Mouse (Mus musculus) forebrain, embryonic 16.5 days (tissue): ENCODE data around the gene Ttpal. TPM values are rescaled to one million over a fixed set of nuclear protein-coding genes. Genes with fewer than 3 reads are reported as not detected.
"Not testable (repeated sequence)": the region's sequence is repeated elsewhere in the genome, so short reads cannot be mapped to it uniquely, and the experiment has no call there.

ENCODE experiments used
- ATAC-seq: fragments of 200-750 bp; cut with Nextera tagmentation; 2 replicates; pipeline ENCODE4 v1.8.0; 2017; ENCODE audit warnings: mild to moderate bottlenecking, moderate library complexity
- H3K27ac ChIP-seq: fragments of 300-500 bp; sonication (generic); 2 replicates; pipeline ENCODE4 v1.5.1; 2014; ENCODE audit warnings: low read length, control low read depth
- H3K27me3 ChIP-seq: fragments of 300-500 bp; sonication (generic); replicated peaks from 2 replicates; pipeline ENCODE4 v1.6.1; 2014; ENCODE audit warnings: low read length; ENCODE audit not compliant: control insufficient read depth, insufficient read depth
- H3K36me3 ChIP-seq: fragments of 300-500 bp; sonication (generic); 2 replicates; pipeline ENCODE4 v1.6.1; 2014; ENCODE audit not compliant: control insufficient read depth, insufficient read depth
- H3K4me1 ChIP-seq: fragments of 300-500 bp; sonication (generic); replicated peaks from 2 replicates; pipeline ENCODE4 v1.6.1; 2014; ENCODE audit warnings: low read length; ENCODE audit not compliant: control insufficient read depth, insufficient read depth
- H3K4me2 ChIP-seq: fragments of 300-500 bp; sonication (generic); 2 replicates; pipeline ENCODE4 v1.6.1; 2014; ENCODE audit warnings: mild to moderate bottlenecking, low read length, control low read depth
- H3K4me3 ChIP-seq: fragments of 300-500 bp; sonication (generic); replicated peaks from 2 replicates; pipeline ENCODE4 v1.5.1; 2014; ENCODE audit warnings: mild to moderate bottlenecking, low read length, control low read depth
- H3K9ac ChIP-seq: fragments of 300-500 bp; sonication (generic); replicated peaks from 2 replicates; pipeline ENCODE4 v1.6.1; 2014; ENCODE audit warnings: low read depth, low read length, control low read depth
- H3K9me3 ChIP-seq: fragments of 300-500 bp; sonication (generic); 2 replicates; pipeline ENCODE4 v1.6.1; 2016; ENCODE audit warnings: low read length; ENCODE audit not compliant: control insufficient read depth
- WGBS: fragments of 180-500 bp; shearing (Covaris S2); extraction: QIAGEN DNeasy Blood & Tissue Kit; methylation state at CpG from one replicate; pipeline ENCODE4 v1.1.7; 2014; 5-methylcytosine and 5-hydroxymethylcytosine counted together
- polyA plus RNA-seq: library from polyadenylated mRNA; unstranded; fragments of >200 nt; fragmentation: Nextera tagmentation; extraction: Ambion mirVana; gene quantifications from 2 replicates; pipeline ENCODE4 v1.2.1, GENCODE M21; 2015

Gene Ttpal
- polyA plus RNA-seq, 1 experiment from 2014 or later, result 44.1 TPM

- peaks cover 25% of the 10 kb centered on the region for H3K36me3 ChIP-seq
- 93% methylated on average over 4 of the region's 4 CpGs for WGBS
- H3K9me3 ChIP-seq, result no peaks in the 10 kb centered on the region
- no peak for ATAC-seq
- H3K27ac ChIP-seq, result no peak overlapping the region
- H3K4me2 ChIP-seq, result no peak overlapping the region
- no peaks in the 10 kb centered on the region for H3K27me3 ChIP-seq
- H3K4me1 ChIP-seq, result no peaks in the 10 kb centered on the region
- H3K4me3 ChIP-seq, result no peak overlapping the region
- no peak overlapping the region for H3K9ac ChIP-seq
Measured at GRCm38 (mm10) chr2:163615906-163616651, 14.0 kb downstream of the Ttpal start.

- no peaks in the 10 kb centered on the region for H3K9me3 ChIP-seq
- no peak overlapping the region for H3K9ac ChIP-seq
- WGBS, result 82% methylated on average over 3 of the region's 3 CpGs
- H3K36me3 ChIP-seq, result peaks cover 25% of the 10 kb centered on the region
- H3K27ac ChIP-seq, result no peak overlapping the region
- H3K4me1 ChIP-seq, result no peaks in the 10 kb centered on the region
- no peak overlapping the region for H3K4me2 ChIP-seq
- no peak overlapping the region for H3K4me3 ChIP-seq
- H3K27me3 ChIP-seq, result no peaks in the 10 kb centered on the region
- ATAC-seq, result no peak
Measured at GRCm38 (mm10) chr2:163616652-163617227, 14.6 kb downstream of the Ttpal start.

- Histone ChIP-seq H3K27ac (no peak overlapping the region), H3K27me3 (no peaks in the 10 kb centered on the region), H3K36me3 (peaks cover 25% of the 10 kb centered on the region), H3K9ac (no peak overlapping the region), H3K4me1 (no peaks in the 10 kb centered on the region), H3K4me3 (no peak overlapping the region), H3K9me3 (no peaks in the 10 kb centered on the region), H3K4me2 (no peak overlapping the region)
- 86% methylated on average over 3 of the region's 3 CpGs for WGBS
- no peak for ATAC-seq
Measured at GRCm38 (mm10) chr2:163617232-163617863, 15.2 kb downstream of the Ttpal start.

GRCm38 (mm10) chr2:163617874-163618273 lies 15.8 kb downstream of the Ttpal start:
- WGBS, result 89% methylated on average over 4 of the region's 4 CpGs
- Histone ChIP-seq H3K36me3 (peaks cover 25% of the 10 kb centered on the region), H3K4me2 (no peak overlapping the region), H3K4me1 (no peaks in the 10 kb centered on the region), H3K27me3 (no peaks in the 10 kb centered on the region), H3K27ac (no peak overlapping the region), H3K4me3 (no peak overlapping the region), H3K9ac (no peak overlapping the region), H3K9me3 (no peaks in the 10 kb centered on the region)
- ATAC-seq, result no peak

- Histone ChIP-seq H3K9me3 (no peaks in the 10 kb centered on the region), H3K4me1 (no peaks in the 10 kb centered on the region), H3K9ac (no peak overlapping the region), H3K4me3 (no peak overlapping the region), H3K27ac (no peak overlapping the region), H3K27me3 (no peaks in the 10 kb centered on the region), H3K36me3 (peaks cover 23% of the 10 kb centered on the region), H3K4me2 (no peak overlapping the region)
- no peak for ATAC-seq
- 93% methylated on average over 8 of the region's 8 CpGs for WGBS
Measured at GRCm38 (mm10) chr2:163620451-163620850, 18.3 kb downstream of the Ttpal start.

GRCm38 (mm10) chr2:163621401-163621800 lies 19.3 kb downstream of the Ttpal start:
- ATAC-seq, H3K27ac ChIP-seq, H3K4me2 ChIP-seq, H3K9ac ChIP-seq, H3K4me1 ChIP-seq, H3K27me3 ChIP-seq, H3K9me3 ChIP-seq, H3K4me3 ChIP-seq: not testable (repeated sequence)
- H3K36me3 ChIP-seq, result peaks cover 28% of the 10 kb centered on the region
- WGBS, result 92% methylated on average over 3 of the region's 3 CpGs

- ATAC-seq, result no peak
- Histone ChIP-seq H3K27me3 (no peaks in the 10 kb centered on the region), H3K27ac (no peak overlapping the region), H3K9ac (no peak overlapping the region), H3K4me3 (no peak overlapping the region), H3K4me2 (no peak overlapping the region), H3K9me3 (no peaks in the 10 kb centered on the region), H3K4me1 (no peaks in the 10 kb centered on the region), H3K36me3 (peaks cover 47% of the 10 kb centered on the region)
- WGBS, result 95% methylated on average over 4 of the region's 4 CpGs
Measured at GRCm38 (mm10) chr2:163631223-163631622, 29.1 kb downstream of the Ttpal start.

GRCm38 (mm10) chr2:163631715-163632114 lies 29.6 kb downstream of the Ttpal start:
- peaks cover 46% of the 10 kb centered on the region for H3K36me3 ChIP-seq
- H3K9me3 ChIP-seq, result no peaks in the 10 kb centered on the region
- H3K4me2 ChIP-seq, result no peak overlapping the region
- no peak for ATAC-seq
- no peak overlapping the region for H3K9ac ChIP-seq
- H3K4me3 ChIP-seq, result no peak overlapping the region
- H3K27me3 ChIP-seq, result no peaks in the 10 kb centered on the region
- 95% methylated on average over 2 of the region's 2 CpGs for WGBS
- no peaks in the 10 kb centered on the region for H3K4me1 ChIP-seq
- H3K27ac ChIP-seq, result no peak overlapping the region

- no peak overlapping the region for H3K4me2 ChIP-seq
- H3K27me3 ChIP-seq, result no peaks in the 10 kb centered on the region
- H3K9ac ChIP-seq, result no peak overlapping the region
- no peak overlapping the region for H3K27ac ChIP-seq
- no peak for ATAC-seq
- H3K36me3 ChIP-seq, result peaks cover 32% of the 10 kb centered on the region
- no peak overlapping the region for H3K4me3 ChIP-seq
- H3K9me3 ChIP-seq, result no peaks in the 10 kb centered on the region
- H3K4me1 ChIP-seq, result peaks cover 2% of the 10 kb centered on the region; the same call in 1 of the 2 replicates
- 93% methylated on average over 2 of the region's 2 CpGs for WGBS
Measured at GRCm38 (mm10) chr2:163634211-163634610, 32.1 kb downstream of the Ttpal start.
